Mouse (Mus musculus) kidney, adult 9 months (tissue): ENCODE results near the gene Ceacam16.

Experiments used
- DNase-seq: peaks from one replicate; pipeline ENCODE4 v3.0.0; 2022

Ceacam16 gene

DNA sequence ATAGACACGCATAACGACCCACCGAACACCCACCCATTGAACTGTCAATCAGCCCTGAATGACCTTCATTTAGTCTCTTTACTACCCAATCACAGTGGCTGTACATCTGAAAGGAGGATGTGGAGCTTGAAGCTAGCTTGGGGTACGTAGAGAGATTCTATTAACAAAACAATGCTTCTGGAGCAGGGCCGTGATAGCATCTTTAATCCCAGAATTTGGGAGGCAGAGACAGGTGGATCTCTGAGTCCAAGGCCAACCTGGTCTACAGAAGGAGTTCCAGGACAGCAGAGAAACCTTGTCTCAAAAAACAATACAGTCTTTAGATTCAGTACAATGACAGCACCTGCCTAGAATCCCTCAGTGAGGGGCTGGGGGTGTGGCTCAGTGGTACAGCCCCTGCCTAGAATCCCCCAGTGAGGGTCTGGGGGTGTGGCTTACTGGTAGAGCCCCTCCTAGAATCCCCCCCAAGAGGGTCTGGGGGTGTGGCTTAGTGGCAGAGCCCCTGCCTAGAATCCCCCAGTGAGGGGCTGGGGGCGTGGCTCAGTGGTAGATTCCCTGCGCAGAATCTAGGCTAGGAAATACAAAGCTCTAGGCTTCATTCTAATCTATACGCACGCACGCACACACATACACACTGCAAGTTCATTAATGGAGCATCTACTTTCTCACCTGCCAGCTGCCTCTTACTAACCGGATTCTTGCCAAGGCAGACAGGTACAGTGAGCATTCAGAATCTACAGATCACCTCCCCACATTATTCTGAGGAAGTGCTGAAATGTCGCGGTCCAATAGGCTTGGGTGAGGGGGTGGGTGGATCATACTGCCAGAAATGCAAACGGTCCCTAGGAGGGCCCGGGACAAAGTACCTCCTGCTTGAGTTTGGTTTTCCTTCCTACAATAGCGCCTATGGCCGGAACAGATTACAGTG is 45.5 kb downstream of the Ceacam16 start:
- DNase-seq, result no peak

DNA sequence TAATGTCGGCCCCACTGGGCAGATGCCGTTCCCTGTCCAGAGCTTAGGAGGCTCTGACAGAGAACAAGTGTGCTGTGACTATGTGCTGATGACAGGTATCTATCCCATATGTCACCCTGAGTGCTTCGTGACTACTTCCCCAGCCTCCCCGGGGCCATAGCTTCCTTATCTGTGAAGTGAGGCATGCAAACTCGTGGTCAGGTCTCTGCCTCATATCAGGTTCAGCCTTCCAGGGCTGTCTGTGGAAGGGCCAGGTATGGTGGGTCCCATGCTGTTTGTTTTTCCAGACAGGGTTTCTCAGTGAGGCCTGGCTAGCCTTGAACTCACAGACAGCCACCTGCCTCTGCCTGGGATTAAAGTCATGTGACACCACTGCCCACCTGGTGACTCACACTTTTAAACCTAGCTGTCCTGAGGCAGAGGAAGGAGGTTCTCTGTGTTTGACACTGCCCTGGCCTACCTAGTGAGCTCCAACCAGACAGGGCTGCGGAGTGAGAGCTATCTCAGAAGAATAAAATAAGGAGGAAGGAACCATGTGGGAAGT is 47.4 kb downstream of the Ceacam16 start:
- no peak for DNase-seq

DNA sequence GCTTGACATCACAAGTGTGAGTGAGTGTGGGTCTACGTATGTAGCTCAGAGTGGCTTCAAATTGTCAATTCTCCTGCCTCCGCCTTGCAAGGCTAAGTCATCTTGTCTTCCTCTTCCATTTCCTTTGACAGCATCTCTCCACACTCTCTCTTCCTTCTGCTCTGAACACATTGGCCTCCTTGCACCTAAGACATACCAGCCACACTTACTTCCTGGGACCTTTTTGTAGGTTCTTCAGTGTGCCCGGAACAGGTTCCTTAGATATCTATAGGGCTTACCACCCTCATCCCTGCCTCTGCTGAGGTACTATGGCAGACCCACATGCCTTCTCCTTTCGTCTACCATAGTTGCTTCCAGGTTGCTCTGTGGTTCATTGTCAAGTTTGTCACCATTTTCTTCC is 47.9 kb downstream of the Ceacam16 start:
- DNase-seq, result no peak

DNA sequence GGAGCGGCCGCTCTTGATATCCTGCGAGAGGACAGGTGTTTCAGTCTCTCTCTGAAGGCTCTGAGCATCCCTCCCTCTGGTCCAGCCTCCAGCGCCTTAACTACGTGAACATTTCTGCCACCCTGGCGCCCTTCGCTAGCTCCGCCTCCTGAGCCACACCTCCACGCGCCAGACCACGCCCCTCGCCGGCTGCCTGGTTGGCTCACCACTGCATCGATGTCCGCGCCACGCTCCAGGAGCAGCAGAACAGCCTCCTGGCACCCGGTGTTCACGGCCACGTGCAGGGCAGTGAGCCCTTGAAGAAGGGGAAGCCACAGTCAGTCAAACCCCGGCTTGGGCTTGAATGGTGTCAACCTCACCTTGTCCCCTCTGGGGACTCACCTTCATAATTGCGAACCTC is 50.0 kb downstream of the Ceacam16 start:
- DNase-seq, result peak; percentile 87

DNA sequence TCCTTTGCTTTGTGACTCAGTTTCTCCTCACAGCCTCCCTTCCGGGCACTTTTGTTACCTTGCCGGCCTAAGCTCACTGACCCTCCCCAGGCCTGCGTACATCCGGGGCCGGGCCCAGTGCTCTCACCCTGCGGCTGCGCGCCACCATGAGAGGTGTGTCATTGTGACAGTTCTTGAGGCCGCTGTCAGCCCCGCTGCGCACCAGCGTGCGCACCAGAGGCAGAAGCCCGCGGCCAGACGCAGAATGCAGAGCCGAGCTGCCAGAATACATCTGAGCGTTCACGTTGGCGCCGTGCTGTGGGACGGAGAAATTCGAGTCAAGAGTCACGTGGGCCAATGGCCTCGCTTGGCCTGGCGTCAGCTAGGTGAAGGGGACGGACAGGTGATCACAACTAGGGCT is 51.7 kb downstream of the Ceacam16 start:
- peak; percentile 46 for DNase-seq

DNA sequence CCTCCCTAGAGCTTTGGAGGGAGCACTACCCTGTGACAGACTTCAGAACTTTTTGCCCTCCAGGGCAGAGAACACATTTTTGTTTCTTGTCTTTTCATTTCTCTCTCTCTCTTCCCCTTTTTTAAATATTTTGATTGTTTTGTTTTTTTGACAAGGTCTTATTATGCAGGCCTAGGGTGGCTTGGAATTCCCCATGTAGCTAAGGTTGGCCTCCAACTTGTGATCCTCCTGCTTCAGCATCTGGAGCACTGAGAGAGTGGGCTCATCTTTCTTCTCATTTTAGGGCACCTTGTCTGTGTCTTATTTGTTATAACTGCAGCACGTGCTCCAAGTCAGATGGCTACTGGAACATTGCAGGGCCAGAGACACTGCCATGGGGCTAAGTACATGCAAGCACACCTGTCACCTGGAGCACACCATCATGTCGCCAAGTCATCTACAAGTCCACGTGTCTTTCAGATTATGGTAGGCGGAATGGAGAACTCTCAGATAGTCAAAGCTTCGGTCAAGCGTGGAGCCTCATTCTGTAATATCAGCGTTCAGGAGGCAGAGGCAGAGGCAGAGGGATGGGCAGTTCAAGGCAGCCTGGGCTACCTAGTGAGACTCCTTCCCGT is 54.6 kb downstream of the Ceacam16 start:
- DNase-seq, result no peak

DNA sequence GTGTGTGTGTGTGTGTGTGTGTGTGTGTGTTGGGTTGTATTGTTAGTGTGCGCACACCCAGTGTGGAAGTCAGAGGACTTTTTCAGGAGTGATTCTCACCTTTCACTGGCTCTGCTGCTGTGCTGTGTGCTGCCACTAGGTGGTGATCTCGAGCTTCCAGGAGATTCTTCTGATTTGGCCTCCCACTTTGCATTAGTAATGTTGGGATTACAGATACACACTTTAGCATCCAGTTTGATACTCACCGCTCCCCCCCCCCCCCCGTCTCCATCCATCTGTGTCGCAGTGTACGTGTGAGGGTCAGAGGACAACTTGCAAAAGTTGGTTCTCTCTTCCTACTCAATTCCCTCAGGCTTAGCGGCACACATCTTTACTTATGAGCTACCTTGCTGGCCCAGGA is 58.1 kb downstream of the Ceacam16 start:
- DNase-seq, result peak; percentile 81
